Mouse (Mus musculus): ENCODE data around the gene Btbd11. TPM values are rescaled to one million over a fixed set of nuclear protein-coding genes. Genes with fewer than 3 reads are reported as not detected.

Btbd11 gene
- total and polyA plus RNA-seq, 3 experiments, result 10.1 to 18.5 (median 15.4) TPM

DNA sequence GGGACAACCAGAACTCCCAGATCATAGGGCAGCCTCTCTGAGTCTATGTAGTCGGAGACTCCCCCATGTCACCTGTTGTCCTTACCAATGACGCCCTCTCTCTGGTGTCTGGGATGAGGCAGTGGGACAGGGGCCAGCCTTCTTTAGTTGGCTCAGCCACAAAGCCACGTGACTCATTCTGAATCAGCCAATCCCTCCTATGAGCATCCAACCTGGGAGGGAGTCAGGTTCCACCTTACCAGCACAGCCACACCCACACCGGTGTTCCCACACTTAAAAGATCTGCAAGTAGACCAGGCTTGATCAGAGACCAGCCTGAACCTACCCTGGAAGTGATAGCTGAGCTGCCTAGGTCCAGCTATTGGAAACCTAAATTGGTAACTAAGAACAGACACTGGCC lies 141.1 kb downstream of the Btbd11 start:
- H3K4me2 ChIP-seq (ENCODE audit: insufficient read depth, low read depth, poor library complexity, severe bottlenecking), result no peak overlapping the region
- H3K9me3 ChIP-seq (replicated peaks; ENCODE audit: low read length), result peaks cover 12% of the 10 kb centered on the region
- no peak overlapping the region for H3K27ac ChIP-seq (ENCODE audit: insufficient read depth, low read depth)
- peaks cover 16 to 48% of the 10 kb centered on the region in 2 experiments for H3K4me1 ChIP-seq (ENCODE audit: control insufficient read depth in 1 of 2, insufficient read depth in 2 of 2)
- H3K79me2 ChIP-seq (replicated peaks; ENCODE audit: control insufficient read depth, extremely low read depth, insufficient read depth, poor library complexity, severe bottlenecking), result no peaks in the 10 kb centered on the region
- peaks cover 0 to 25% of the 10 kb centered on the region in 2 experiments for H3K36me3 ChIP-seq (replicated peaks in 1 of 2; ENCODE audit: control insufficient read depth in 1 of 2, insufficient read depth in 1 of 2, low read length in 1 of 2)
- TF ChIP-seq ZMIZ1 (IDR thresholded peaks at IDR 0.05; ENCODE audit: low read depth, low read length), result no peak
- TF ChIP-seq MAX (IDR thresholded peaks at IDR 0.05; ENCODE audit: low read length), result no peak
- TF ChIP-seq IRF4 (IDR thresholded peaks at IDR 0.05; ENCODE audit: low read depth, low read length), result no peak
- TF ChIP-seq HCFC1 (IDR thresholded peaks at IDR 0.05; ENCODE audit: low read depth, low read length), result no peak
- no peak for TF ChIP-seq SMC3 (IDR thresholded peaks at IDR 0.05; ENCODE audit: low read depth, low read length)
- no peak for TF ChIP-seq NRF1 (IDR thresholded peaks at IDR 0.05; ENCODE audit: low read depth, low read length)
- no peak for TF ChIP-seq JUN (IDR thresholded peaks at IDR 0.05; ENCODE audit: insufficient read depth, low read depth, low read length)
- no peak for TF ChIP-seq PAX5 (IDR thresholded peaks at IDR 0.05; ENCODE audit: low read length)
- TF ChIP-seq BHLHE40 (IDR thresholded peaks at IDR 0.05; ENCODE audit: low read depth, low read length), result no peak
- no peak for TF ChIP-seq EP300 (IDR thresholded peaks at IDR 0.05; ENCODE audit: low read length)
- TF ChIP-seq UBTF (IDR thresholded peaks at IDR 0.05; ENCODE audit: low read depth, low read length), result no peak
- TF ChIP-seq JUND (conservative IDR thresholded peaks at IDR 0.05; ENCODE audit: low read depth, low read length), result no peak
- no peak for DNase-seq (ENCODE audit: extremely low read depth)
- no peak overlapping the region for H3K4me3 ChIP-seq (replicated peaks in 1 of 3; ENCODE audit: low read depth in 2 of 3, low read length in 2 of 3, poor library complexity in 1 of 3)
- dilution Hi-C loops (cut with MboI; ENCODE audit: extremely low pct_ligation_motif_present, extremely low pct_unique_long_range_greater_than_20kb, low sequenced_read_pairs) (no loop called here), in situ Hi-C loops (cut with MboI; ENCODE audit: low pct_ligation_motif_present, low pct_unique_long_range_greater_than_20kb, low sequenced_read_pairs) (no loop called here)
- no peaks in the 10 kb centered on the region for H3K27me3 ChIP-seq (replicated peaks)
- H3K9ac ChIP-seq (ENCODE audit: insufficient read depth, low read depth), result no peak overlapping the region

DNA sequence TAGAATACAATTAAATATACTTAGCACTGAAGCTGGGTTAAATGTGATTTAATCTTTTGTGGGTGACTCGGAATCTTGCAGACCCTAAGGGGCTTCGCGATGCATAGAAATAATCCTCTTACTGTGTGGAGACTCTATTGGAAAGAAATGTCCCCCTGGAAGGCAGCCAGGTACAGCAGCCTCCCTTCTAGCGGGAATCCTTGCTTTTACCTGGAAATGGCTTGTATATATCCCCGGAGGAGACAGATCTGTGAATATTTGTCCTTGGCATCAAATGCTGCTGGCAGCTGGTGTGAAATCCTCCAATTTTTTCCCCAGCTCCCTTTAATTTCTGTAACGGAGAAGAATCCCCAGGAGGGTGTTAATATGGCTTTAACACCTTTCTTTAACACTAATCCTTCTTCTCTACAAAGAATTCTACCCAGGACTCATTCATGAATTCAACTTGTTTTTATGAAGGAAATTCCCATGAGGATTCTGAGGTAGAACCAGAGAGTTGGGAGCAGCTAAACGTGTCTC lies 146.6 kb downstream of the Btbd11 start:
- Histone ChIP-seq H3K9ac (ENCODE audit: insufficient read depth, low read depth) (no peak overlapping the region), H3K36me3 (replicated peaks in 1 of 2; ENCODE audit: control insufficient read depth in 1 of 2, insufficient read depth in 1 of 2, low read length in 1 of 2) (peaks cover 0 to 5% of the 10 kb centered on the region in 2 experiments), H3K9me3 (replicated peaks; ENCODE audit: low read length) (no peaks in the 10 kb centered on the region), H3K27ac (ENCODE audit: insufficient read depth, low read depth) (no peak overlapping the region), H3K79me2 (replicated peaks; ENCODE audit: control insufficient read depth, extremely low read depth, insufficient read depth, poor library complexity, severe bottlenecking) (no peaks in the 10 kb centered on the region), H3K4me1 (ENCODE audit: control insufficient read depth in 1 of 2, insufficient read depth in 2 of 2) (peaks cover 0 to 31% of the 10 kb centered on the region in 2 experiments; a peak in 2 of 4 replicates), H3K4me2 (ENCODE audit: insufficient read depth, low read depth, poor library complexity, severe bottlenecking) (no peak overlapping the region), H3K27me3 (replicated peaks) (no peaks in the 10 kb centered on the region), H3K4me3 (replicated peaks in 1 of 3; ENCODE audit: low read depth in 2 of 3, low read length in 2 of 3, poor library complexity in 1 of 3) (no peak overlapping the region)
- TF ChIP-seq RAD21 (IDR thresholded peaks at IDR 0.05; ENCODE audit: low read depth, low read length) (no peak), EP300 (IDR thresholded peaks at IDR 0.05; ENCODE audit: low read length) (no peak), ELF1 (IDR thresholded peaks at IDR 0.05; ENCODE audit: low read depth, low read length) (no peak), IRF4 (IDR thresholded peaks at IDR 0.05; ENCODE audit: low read depth, low read length) (no peak), NRF1 (IDR thresholded peaks at IDR 0.05; ENCODE audit: low read depth, low read length) (no peak), USF1 (IDR thresholded peaks at IDR 0.05; ENCODE audit: low read depth, low read length) (no peak), CHD2 (IDR thresholded peaks at IDR 0.05; ENCODE audit: low read length) (no peak), SIN3A (IDR thresholded peaks at IDR 0.05; ENCODE audit: low read length) (no peak), JUND (conservative IDR thresholded peaks at IDR 0.05; ENCODE audit: low read depth, low read length) (no peak), ZC3H11A (IDR thresholded peaks at IDR 0.05; ENCODE audit: low read depth, low read length) (no peak), PAX5 (IDR thresholded peaks at IDR 0.05; ENCODE audit: low read length) (no peak), TCF12 (IDR thresholded peaks at IDR 0.05; ENCODE audit: low read depth, low read length) (no peak), JUN (IDR thresholded peaks at IDR 0.05; ENCODE audit: insufficient read depth, low read depth, low read length) (no peak), SMC3 (IDR thresholded peaks at IDR 0.05; ENCODE audit: low read depth, low read length) (no peak), MAZ (IDR thresholded peaks at IDR 0.05; ENCODE audit: low read depth, low read length) (no peak), ZNF384 (IDR thresholded peaks at IDR 0.05; ENCODE audit: low read depth, low read length) (no peak), MXI1 (IDR thresholded peaks at IDR 0.05; ENCODE audit: low read depth, low read length) (no peak), CHD1 (IDR thresholded peaks at IDR 0.05; ENCODE audit: low read depth, low read length) (no peak)
- dilution Hi-C loops (cut with MboI; ENCODE audit: extremely low pct_ligation_motif_present, extremely low pct_unique_long_range_greater_than_20kb, low sequenced_read_pairs), result no loop called here
- in situ Hi-C loops (cut with MboI; ENCODE audit: low pct_ligation_motif_present, low pct_unique_long_range_greater_than_20kb, low sequenced_read_pairs), result no loop called here
- no peak for DNase-seq (ENCODE audit: extremely low read depth)

All from CH12.LX (cell line).